Mouse (Mus musculus) embryonic facial prominence, embryonic 11.5 days (tissue): Measurements from ENCODE around the gene Nup93. TPM values are rescaled to one million over a fixed set of nuclear protein-coding genes. Genes with fewer than 3 reads are reported as not detected.

Experiments
- ATAC-seq: fragments of 200-750 bp; cut with Nextera tagmentation; replicated peaks from 2 replicates; pipeline ENCODE4 v1.8.0; 2017; ENCODE audit warnings: low read depth; ENCODE audit not compliant: insufficient number of reproducible peaks, low FRiP score, low TSS enrichment
- DNase-seq: peaks from one replicate; pipeline ENCODE4 v3.0.0-alpha.2; 2015; ENCODE audit warnings: low spot score
- H3K27ac ChIP-seq: fragments of 300-500 bp; sonication (generic); replicated peaks from 2 replicates; pipeline ENCODE4 v1.5.1; 2014; ENCODE audit warnings: mild to moderate bottlenecking, low read depth, low read length, control low read depth
- H3K27me3 ChIP-seq: fragments of 300-500 bp; sonication (generic); 2 replicates; pipeline ENCODE4 v1.6.1; 2014; ENCODE audit warnings: mild to moderate bottlenecking, low read length, moderate library complexity, mixed read lengths; ENCODE audit not compliant: control insufficient read depth, insufficient read depth
- H3K36me3 ChIP-seq: fragments of 300-500 bp; sonication (generic); replicated peaks from 2 replicates; pipeline ENCODE4 v1.6.1; 2014; ENCODE audit warnings: low read depth, mild to moderate bottlenecking, low read length, moderate library complexity, mixed read lengths; ENCODE audit not compliant: control insufficient read depth, insufficient read depth
- H3K4me1 ChIP-seq: fragments of 300-500 bp; sonication (generic); 2 replicates; pipeline ENCODE4 v1.6.1; 2014; ENCODE audit warnings: low read length, mixed read lengths; ENCODE audit not compliant: control insufficient read depth, insufficient read depth
- H3K4me2 ChIP-seq: fragments of 300-500 bp; sonication (generic); 2 replicates; pipeline ENCODE4 v1.6.1; 2014; ENCODE audit warnings: low read depth, mild to moderate bottlenecking, control low read depth, low read length, moderate library complexity
- H3K4me3 ChIP-seq: fragments of 300-500 bp; sonication (generic); 2 replicates; pipeline ENCODE4 v1.5.1; 2014; ENCODE audit warnings: low read depth, low read length, control low read depth
- H3K9ac ChIP-seq: fragments of 300-500 bp; sonication (generic); replicated peaks from 2 replicates; pipeline ENCODE4 v1.6.1; 2014; ENCODE audit warnings: mild to moderate bottlenecking, control low read depth, low read length
- H3K9me3 ChIP-seq: fragments of 300-500 bp; sonication (generic); replicated peaks from 2 replicates; pipeline ENCODE4 v1.6.1; 2016; ENCODE audit warnings: mild to moderate bottlenecking, low read length, inconsistent platforms, mixed read lengths; ENCODE audit not compliant: control insufficient read depth
- WGBS: fragments of 180-500 bp; shearing (Covaris S2); extraction: QIAGEN DNeasy Blood & Tissue Kit; methylation state at CpG from one replicate; pipeline ENCODE4 v1.1.7; 2014; 5-methylcytosine and 5-hydroxymethylcytosine counted together
- polyA plus RNA-seq: library from polyadenylated mRNA; unstranded; fragments of >200 nt; fragmentation: Nextera tagmentation; extraction: Ambion mirVana; gene quantifications from 2 replicates; pipeline ENCODE4 v1.2.1, GENCODE M21; 2014

Nup93 gene
- polyA plus RNA-seq, 1 experiment from 2014 or later = 132 TPM

GRCm38 (mm10) chr8:94337559-94337958 is 123.2 kb downstream of the Nup93 start:
- DNase-seq (no peak), ATAC-seq (no peak)
- 79% methylated on average over 8 of the region's 8 CpGs for WGBS
- Histone ChIP-seq H3K4me3 (no peak overlapping the region), H3K36me3 (no peaks in the 10 kb centered on the region), H3K9me3 (no peaks in the 10 kb centered on the region), H3K27ac (no peak overlapping the region), H3K4me2 (no peak overlapping the region), H3K9ac (no peak overlapping the region), H3K4me1 (no peaks in the 10 kb centered on the region), H3K27me3 (no peaks in the 10 kb centered on the region)

- DNase-seq = no peak
- Histone ChIP-seq H3K36me3 (no peaks in the 10 kb centered on the region), H3K9ac (no peak overlapping the region), H3K9me3 (no peaks in the 10 kb centered on the region), H3K27ac (no peak overlapping the region), H3K27me3 (no peaks in the 10 kb centered on the region), H3K4me2 (no peak overlapping the region), H3K4me1 (no peaks in the 10 kb centered on the region), H3K4me3 (no peak overlapping the region)
- no peak for ATAC-seq
- 83% methylated on average over 7 of the region's 7 CpGs for WGBS
These were observed 126.4 kb downstream of the Nup93 start for GRCm38 (mm10) chr8:94340796-94341195.

GRCm38 (mm10) chr8:94342691-94343090 is 128.3 kb downstream of the Nup93 start:
- ATAC-seq (no peak), DNase-seq (no peak)
- Histone ChIP-seq H3K9ac (no peak overlapping the region), H3K4me2 (no peak overlapping the region), H3K9me3 (no peaks in the 10 kb centered on the region), H3K36me3 (no peaks in the 10 kb centered on the region), H3K4me3 (no peak overlapping the region), H3K27me3 (no peaks in the 10 kb centered on the region), H3K27ac (no peak overlapping the region), H3K4me1 (no peaks in the 10 kb centered on the region)
- WGBS = 84% methylated on average over 10 of the region's 10 CpGs

GRCm38 (mm10) chr8:94343290-94343689 is 128.9 kb downstream of the Nup93 start:
- no peaks in the 10 kb centered on the region for H3K9me3 ChIP-seq
- H3K4me2 ChIP-seq = no peak overlapping the region
- peak; percentile 81 for DNase-seq
- H3K27ac ChIP-seq = no peak overlapping the region
- H3K4me1 ChIP-seq = no peaks in the 10 kb centered on the region
- H3K4me3 ChIP-seq = no peak overlapping the region
- no peak overlapping the region for H3K9ac ChIP-seq
- 15% methylated on average over 6 of the region's 6 CpGs for WGBS
- no peak for ATAC-seq
- H3K27me3 ChIP-seq = no peaks in the 10 kb centered on the region
- no peaks in the 10 kb centered on the region for H3K36me3 ChIP-seq

- Histone ChIP-seq H3K9me3 (no peaks in the 10 kb centered on the region), H3K4me2 (no peak overlapping the region), H3K36me3 (no peaks in the 10 kb centered on the region), H3K27me3 (no peaks in the 10 kb centered on the region), H3K4me1 (no peaks in the 10 kb centered on the region), H3K4me3 (no peak overlapping the region), H3K27ac (no peak overlapping the region), H3K9ac (no peak overlapping the region)
- no peak for DNase-seq
- no peak for ATAC-seq
- WGBS = 79% methylated on average over 11 of the region's 11 CpGs
These were observed 129.5 kb downstream of the Nup93 start for GRCm38 (mm10) chr8:94343778-94344320.

- ATAC-seq (no peak), DNase-seq (no peak)
- Histone ChIP-seq H3K27me3 (no peaks in the 10 kb centered on the region), H3K4me2 (no peak overlapping the region), H3K36me3 (no peaks in the 10 kb centered on the region), H3K4me1 (no peaks in the 10 kb centered on the region), H3K9me3 (no peaks in the 10 kb centered on the region), H3K4me3 (no peak overlapping the region), H3K9ac (no peak overlapping the region), H3K27ac (no peak overlapping the region)
- WGBS = 86% methylated on average over 4 of the region's 4 CpGs
These were observed 131.3 kb downstream of the Nup93 start for GRCm38 (mm10) chr8:94345657-94346056.

- Histone ChIP-seq H3K4me2 (no peak overlapping the region), H3K36me3 (no peaks in the 10 kb centered on the region), H3K9me3 (no peaks in the 10 kb centered on the region), H3K9ac (no peak overlapping the region), H3K4me1 (no peaks in the 10 kb centered on the region), H3K27me3 (no peaks in the 10 kb centered on the region), H3K27ac (no peak overlapping the region), H3K4me3 (no peak overlapping the region)
- ATAC-seq = no peak
- WGBS = 91% methylated on average over 13 of the region's 13 CpGs
- no peak for DNase-seq
These were observed 131.9 kb downstream of the Nup93 start for GRCm38 (mm10) chr8:94346264-94346663.

- ATAC-seq (no peak), DNase-seq (no peak)
- no peak overlapping the region for H3K4me2 ChIP-seq
- H3K4me3 ChIP-seq = no peak overlapping the region
- WGBS = 78% methylated on average over 9 of the region's 9 CpGs
- no peaks in the 10 kb centered on the region for H3K9me3 ChIP-seq
- H3K9ac ChIP-seq = no peak overlapping the region
- no peaks in the 10 kb centered on the region for H3K27me3 ChIP-seq
- H3K4me1 ChIP-seq = no peaks in the 10 kb centered on the region
- H3K36me3 ChIP-seq = no peaks in the 10 kb centered on the region
- no peak overlapping the region for H3K27ac ChIP-seq
These were observed 134.1 kb downstream of the Nup93 start for GRCm38 (mm10) chr8:94348425-94348824.
